Mouse (Mus musculus) Muller cell, postnatal 12 days (primary cell): ENCODE data around the gene Ipo13.

Experiments
- DNase-seq: peaks from one replicate; pipeline ENCODE4 v3.0.0-alpha.2; 2015; ENCODE audit errors: inconsistent ontology term

Gene Ipo13

GRCm38 (mm10) chr4:117914031-117914430, 768 bp downstream of the Ipo13 start:
- no peak for DNase-seq

DNA sequence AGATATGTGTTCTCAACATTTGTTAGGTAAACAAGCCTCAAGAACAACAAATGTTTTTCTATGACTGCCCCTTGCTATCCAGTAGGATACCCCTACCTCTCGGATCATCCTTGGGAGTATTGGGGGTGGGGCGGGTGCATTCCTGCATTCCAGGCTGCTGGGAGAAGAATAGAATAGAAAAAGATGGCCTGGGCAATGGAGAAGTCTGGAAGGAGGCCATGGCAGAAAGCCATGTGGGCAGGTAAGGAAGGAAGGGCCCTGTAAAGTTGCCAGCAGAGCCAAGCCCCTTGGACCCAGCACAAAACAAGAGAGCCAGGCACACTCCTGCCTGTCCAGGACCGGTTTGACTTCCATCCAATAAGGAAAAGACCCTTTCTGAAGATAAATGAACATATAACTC, 1.4 kb downstream of the Ipo13 start:
- DNase-seq: peak; percentile 74

DNA sequence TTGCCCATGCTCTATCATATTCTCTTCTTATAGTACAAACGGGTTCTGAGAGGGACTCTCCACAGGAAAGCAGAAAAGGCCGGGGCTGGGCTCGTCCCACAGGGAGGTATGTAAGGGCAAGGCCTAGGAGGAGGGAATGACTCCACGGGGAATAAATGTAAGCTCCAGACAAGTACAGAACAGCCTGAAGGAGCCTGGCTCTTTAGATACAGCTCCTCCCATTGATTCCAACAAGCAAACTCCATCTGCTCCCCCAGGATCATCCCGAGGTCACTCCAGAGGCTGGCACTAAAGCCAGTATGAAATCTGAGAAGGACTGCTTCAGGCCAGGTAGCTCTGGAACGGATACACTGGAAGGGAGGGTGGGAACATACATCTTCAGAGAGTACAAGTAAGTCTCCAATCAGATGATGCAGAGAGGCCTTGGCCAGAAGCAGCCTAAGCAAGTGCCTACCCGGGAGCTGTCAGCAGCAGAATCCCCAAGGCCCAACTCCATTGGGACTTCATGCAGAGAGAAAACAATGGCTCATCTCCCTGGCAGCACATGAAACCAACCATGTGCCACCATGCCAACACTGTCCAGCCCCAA, 2.0 kb downstream of the Ipo13 start:
- DNase-seq: no peak

GRCm38 (mm10) chr4:117912131-117912561, 2.7 kb downstream of the Ipo13 start:
- no peak for DNase-seq

DNA sequence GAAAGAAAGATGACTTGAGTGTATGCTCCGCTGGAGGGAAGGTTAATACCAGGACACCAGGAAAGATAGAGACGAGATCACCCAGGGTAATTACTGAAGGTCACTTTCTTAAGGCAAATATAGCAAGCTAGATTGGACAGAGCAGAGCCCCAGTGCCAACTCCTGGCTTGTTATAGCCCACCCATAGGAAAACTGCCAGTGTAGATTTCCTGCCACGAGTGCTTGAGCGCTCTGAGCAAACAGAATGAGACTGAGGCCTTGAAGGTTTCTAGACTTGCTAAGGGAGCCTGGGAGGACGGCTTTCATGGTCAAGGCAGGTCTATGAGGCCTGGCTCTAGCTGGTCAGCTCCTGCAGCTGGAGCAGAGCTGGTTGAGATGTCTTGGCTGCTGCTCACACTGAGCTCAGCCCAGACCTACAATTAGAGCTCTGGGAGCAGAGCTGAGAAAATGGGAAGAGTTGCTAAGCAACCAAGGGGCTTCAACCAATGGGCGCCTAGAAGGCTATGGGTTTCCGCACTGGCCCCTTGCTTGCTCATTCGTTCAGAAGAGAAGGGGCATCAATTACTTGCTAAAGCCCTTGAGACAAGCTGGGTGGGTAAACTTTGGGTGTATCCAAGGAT, 5.9 kb downstream of the Ipo13 start:
- DNase-seq: no peak

DNA sequence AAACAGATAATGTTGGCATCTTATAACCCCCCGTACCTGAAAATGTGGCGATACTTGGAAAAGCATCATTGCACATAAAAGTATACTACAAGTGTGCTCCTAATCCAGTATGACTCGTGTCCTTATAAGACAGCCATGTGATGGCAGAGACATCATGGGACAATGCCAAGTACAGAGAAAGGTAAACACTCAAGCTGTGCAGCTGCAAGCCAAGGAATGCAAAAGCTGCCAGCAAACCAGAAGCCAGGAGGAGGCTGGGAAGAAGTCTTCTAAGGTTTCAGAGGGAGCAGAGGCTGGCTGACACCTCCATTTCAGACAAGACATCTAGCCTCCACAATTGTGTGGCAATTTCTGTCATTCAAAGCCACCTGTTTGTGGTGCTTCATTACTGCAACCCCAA, 8.6 kb downstream of the Ipo13 start:
- no peak for DNase-seq

GRCm38 (mm10) chr4:117904761-117905160, 10.0 kb downstream of the Ipo13 start:
- no peak for DNase-seq

DNA sequence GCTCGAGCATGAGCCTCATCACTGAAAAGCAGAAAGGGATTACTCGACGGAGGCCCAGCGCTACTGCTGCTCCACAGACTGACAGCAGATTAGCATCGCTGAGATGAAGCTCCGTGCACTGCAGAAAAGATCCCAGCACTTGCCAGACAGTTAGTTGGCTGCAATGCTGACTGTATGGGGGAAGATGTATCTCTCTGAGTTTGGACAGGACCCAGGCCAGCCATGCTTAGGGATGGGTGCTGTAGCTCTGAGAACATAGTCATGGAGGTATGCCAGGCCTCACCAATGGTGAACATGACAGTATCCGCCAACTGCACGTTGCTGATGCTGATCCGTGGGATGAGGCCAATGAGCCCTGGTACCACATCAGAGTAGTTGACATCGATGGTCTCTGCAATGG, 10.7 kb downstream of the Ipo13 start:
- no peak for DNase-seq

DNA sequence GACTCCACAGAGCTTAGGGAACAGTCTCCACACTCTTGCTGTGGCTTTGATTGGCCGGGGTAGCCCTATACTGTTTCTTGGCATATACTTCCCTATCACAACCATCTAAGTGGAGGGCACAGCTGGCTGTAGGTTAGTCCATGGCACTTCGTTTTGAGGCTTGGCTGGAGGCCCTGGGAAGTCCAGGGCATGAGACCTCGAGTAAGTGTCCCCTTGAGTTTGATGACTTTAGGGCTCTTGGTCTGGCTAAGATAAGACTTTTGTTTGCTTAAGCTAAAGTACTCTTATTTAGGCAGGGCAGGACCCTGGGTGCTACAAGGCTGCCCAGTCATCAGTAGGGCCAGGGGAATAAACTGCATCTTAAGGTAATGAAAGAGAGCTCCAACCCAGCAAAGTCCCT, 16.7 kb downstream of the Ipo13 start:
- no peak for DNase-seq

- no peak for DNase-seq
Measured at GRCm38 (mm10) chr4:117896031-117896430, 18.8 kb downstream of the Ipo13 start.

DNA sequence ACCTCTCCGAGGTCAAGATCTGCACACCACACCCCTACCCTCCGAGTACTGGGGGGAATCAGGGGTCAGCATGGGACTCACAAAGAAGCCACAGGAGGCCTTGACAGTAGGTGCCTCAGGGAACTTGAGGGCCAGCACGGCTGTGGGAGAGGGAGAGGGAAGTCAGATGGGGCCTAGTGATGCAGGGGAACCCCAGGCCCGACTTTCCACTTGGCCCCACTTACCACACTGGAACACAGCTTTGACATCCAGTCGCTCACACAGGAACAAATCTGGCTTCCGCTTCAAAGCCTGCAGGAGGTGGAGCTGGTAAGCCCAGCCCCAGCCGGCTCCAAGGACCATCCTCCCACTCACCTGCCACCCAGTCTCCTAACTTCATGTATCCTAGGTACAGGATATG, 19.5 kb downstream of the Ipo13 start:
- no peak for DNase-seq

DNA sequence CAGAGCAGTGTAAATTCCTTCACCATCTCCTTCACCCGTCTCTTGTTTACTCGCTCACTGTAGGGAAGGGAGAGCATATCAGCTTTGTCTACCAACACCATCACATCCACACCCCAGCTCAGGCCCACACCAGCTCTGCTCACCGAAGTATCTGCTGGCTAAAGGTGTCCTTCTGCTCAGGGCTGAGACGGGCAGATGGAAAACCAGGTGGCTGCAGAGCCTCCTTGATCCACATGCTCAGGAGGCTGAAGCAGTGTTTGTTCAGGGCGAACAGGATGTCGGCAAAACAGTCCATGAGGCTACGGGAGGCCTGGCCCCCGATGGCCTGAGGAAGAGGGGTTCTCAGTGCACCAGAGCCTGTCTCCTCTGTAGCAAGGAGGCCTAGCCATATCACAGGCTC, 20.2 kb downstream of the Ipo13 start:
- no peak for DNase-seq

GRCm38 (mm10) chr4:117893376-117893775, 21.4 kb downstream of the Ipo13 start:
- peak; percentile 49 for DNase-seq

DNA sequence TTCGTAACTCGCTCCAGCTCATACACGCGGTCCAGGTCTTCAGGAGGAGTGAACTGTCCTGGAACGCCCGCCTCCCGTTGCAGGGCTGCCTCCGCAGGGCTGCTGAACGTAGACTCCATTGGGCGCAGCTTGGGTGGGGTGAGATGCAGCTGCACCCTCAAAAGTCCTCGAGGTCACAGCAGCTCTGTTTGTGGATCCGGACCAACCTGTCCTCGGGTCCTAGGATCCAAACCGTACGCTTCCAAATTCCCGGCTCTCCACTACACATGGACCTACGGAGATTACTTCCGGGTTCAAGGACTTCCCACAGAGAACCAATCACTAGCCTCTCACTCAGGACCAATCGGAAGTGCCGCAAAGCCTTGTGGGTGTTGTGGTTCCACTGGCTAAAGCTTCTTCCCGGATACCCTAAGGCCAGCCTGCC, 23.0 kb downstream of the Ipo13 start, which contains the start of gene Dph2:
Gene Dph2 (minus strand): TSS at position 295 of the 424 bp plus-strand sequence.
- peak; percentile 84 for DNase-seq

DNA sequence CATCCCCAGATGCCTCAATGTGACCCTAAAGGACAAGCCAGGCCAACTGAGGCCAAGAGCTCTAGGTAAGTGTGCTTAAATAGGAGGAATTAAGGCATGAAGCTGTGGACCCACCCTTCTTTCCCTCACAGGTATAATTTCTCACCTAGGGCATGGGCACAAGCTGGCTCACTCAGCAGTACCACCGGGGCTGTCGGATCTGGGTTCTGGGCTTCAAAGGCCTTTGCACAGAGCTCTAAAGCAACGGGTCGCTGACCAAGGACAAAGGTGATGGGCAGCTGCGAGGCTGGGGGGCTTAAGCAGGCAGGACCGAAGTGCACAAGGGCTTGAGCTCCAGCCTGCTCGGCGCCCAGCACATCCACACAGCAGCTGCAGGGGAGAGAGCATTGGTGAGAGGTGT, 24.0 kb downstream of the Ipo13 start:
- no peak for DNase-seq

GRCm38 (mm10) chr4:117890031-117890430, 24.8 kb downstream of the Ipo13 start:
- DNase-seq: no peak

DNA sequence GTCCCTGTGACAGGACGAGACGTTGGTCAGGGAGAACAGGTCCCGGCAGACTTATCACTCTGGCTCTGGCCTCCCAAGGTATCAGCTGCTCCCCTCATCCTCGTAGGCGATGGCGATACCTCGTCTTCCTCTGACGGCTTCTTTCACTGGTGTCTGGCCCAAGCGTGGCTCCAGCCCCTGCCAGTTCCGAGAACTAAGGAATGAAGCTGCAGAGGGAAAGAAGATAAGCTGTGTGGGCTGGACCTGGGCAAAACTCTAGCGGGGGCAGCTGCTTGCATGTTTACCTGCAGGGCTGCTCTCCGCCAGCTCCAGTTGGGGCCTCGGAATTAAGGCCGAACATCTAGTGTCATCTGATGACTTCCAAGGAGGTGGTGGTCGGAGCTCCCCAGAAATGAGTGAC, 25.3 kb downstream of the Ipo13 start:
- no peak for DNase-seq

DNA sequence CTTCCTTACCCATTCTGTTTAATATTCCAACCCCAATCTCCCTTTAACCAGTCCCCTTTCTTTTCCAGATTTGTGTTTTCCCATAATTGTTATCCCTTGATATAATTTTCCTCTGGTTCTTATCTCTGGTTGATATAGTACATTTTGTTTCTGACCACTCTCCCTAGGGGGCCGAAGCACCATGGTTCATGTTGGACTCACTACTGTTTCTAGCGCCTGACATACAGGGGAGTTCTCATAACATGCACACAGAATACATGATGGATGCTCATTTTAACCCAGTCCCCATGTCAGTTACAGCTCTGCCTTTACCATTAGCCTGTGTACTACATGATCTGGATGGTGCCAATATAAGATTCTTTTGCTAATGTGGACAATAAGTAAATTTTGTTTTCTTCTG, 26.9 kb downstream of the Ipo13 start:
- no peak for DNase-seq

- peak; percentile 93 for DNase-seq
Measured at GRCm38 (mm10) chr4:117887133-117887532, 27.7 kb downstream of the Ipo13 start, which contains the start of gene Atp6v0b. TSS of gene Atp6v0b (minus strand) at chr4:117887333.

- DNase-seq: no peak
Measured at GRCm38 (mm10) chr4:117886644-117887043, 28.2 kb downstream of the Ipo13 start.

- no peak for DNase-seq
Measured at GRCm38 (mm10) chr4:117885994-117886393, 28.8 kb downstream of the Ipo13 start.

GRCm38 (mm10) chr4:117885093-117885492, 29.7 kb downstream of the Ipo13 start:
- no peak for DNase-seq

- DNase-seq: no peak
Measured at GRCm38 (mm10) chr4:117884146-117884545, 30.7 kb downstream of the Ipo13 start.
